Mouse (Mus musculus) lung, postnatal 0 days (tissue): ENCODE results near the gene Rasa2. TPM values are rescaled to one million over a fixed set of nuclear protein-coding genes. Genes with fewer than 3 reads are reported as not detected.

Source experiments
- ATAC-seq: fragments of 200-750 bp; cut with Nextera tagmentation; 2 replicates; pipeline ENCODE4 v1.8.0; 2017; ENCODE audit warnings: moderate library complexity
- DNase-seq: peaks from one replicate; pipeline ENCODE4 v3.0.0-alpha.2; 2016; ENCODE audit warnings: low spot score
- H3K27ac ChIP-seq: fragments of 300-500 bp; sonication (generic); 2 replicates; pipeline ENCODE4 v1.5.1; 2014; ENCODE audit warnings: antibody characterized with exemption, mild to moderate bottlenecking, low read length, mixed read lengths
- H3K27me3 ChIP-seq: fragments of 300-500 bp; sonication (generic); replicated peaks from 2 replicates; pipeline ENCODE4 v1.6.1; 2014; ENCODE audit warnings: low read length, mixed read lengths; ENCODE audit not compliant: insufficient read depth
- H3K36me3 ChIP-seq: fragments of 300-500 bp; sonication (generic); 2 replicates; pipeline ENCODE4 v1.6.1; 2014; ENCODE audit warnings: low read length, mixed read lengths; ENCODE audit not compliant: insufficient read depth
- H3K4me1 ChIP-seq: fragments of 300-500 bp; sonication (generic); 2 replicates; pipeline ENCODE4 v1.6.1; 2014; ENCODE audit warnings: antibody characterized with exemption, low read depth, low read length, mixed read lengths; ENCODE audit not compliant: insufficient read depth
- H3K4me2 ChIP-seq: fragments of 300-500 bp; sonication (generic); replicated peaks from 2 replicates; pipeline ENCODE4 v1.6.1; 2014; ENCODE audit warnings: low read depth, mild to moderate bottlenecking, low read length, moderate library complexity, mixed read lengths
- H3K4me3 ChIP-seq: fragments of 300-500 bp; sonication (generic); 2 replicates; pipeline ENCODE4 v1.5.1; 2014; ENCODE audit warnings: low read depth, low read length
- H3K9ac ChIP-seq: fragments of 300-500 bp; sonication (generic); replicated peaks from 2 replicates; pipeline ENCODE4 v1.6.1; 2014; ENCODE audit warnings: low read depth, mild to moderate bottlenecking
- H3K9me3 ChIP-seq: fragments of 300-500 bp; sonication (generic); 2 replicates; pipeline ENCODE4 v1.6.1; 2016; ENCODE audit warnings: low read length, mixed read lengths
- CTCF ChIP-seq: IDR thresholded peaks from 2 replicates; pipeline ENCODE4 v1.5.1; 2016; ENCODE audit warnings: antibody characterized with exemption, mild to moderate bottlenecking
- EP300 ChIP-seq: IDR thresholded peaks from 2 replicates; pipeline ENCODE4 v1.6.1; 2016; ENCODE audit warnings: antibody characterized with exemption, mild to moderate bottlenecking, control low read depth
- WGBS: fragments of 180-500 bp; shearing (Covaris S2); extraction: QIAGEN DNeasy Blood & Tissue Kit; methylation state at CpG from one replicate; pipeline ENCODE4 v1.1.7; 2014; 5-methylcytosine and 5-hydroxymethylcytosine counted together
- polyA plus RNA-seq: library from polyadenylated mRNA; unstranded; fragments of >200 nt; fragmentation: Nextera tagmentation; extraction: Ambion mirVana; gene quantifications from 2 replicates; pipeline ENCODE4 v1.2.1, GENCODE M21; 2015

Rasa2 gene
- polyA plus RNA-seq, 1 experiment from 2014 or later, result 12.3 TPM

DNA sequence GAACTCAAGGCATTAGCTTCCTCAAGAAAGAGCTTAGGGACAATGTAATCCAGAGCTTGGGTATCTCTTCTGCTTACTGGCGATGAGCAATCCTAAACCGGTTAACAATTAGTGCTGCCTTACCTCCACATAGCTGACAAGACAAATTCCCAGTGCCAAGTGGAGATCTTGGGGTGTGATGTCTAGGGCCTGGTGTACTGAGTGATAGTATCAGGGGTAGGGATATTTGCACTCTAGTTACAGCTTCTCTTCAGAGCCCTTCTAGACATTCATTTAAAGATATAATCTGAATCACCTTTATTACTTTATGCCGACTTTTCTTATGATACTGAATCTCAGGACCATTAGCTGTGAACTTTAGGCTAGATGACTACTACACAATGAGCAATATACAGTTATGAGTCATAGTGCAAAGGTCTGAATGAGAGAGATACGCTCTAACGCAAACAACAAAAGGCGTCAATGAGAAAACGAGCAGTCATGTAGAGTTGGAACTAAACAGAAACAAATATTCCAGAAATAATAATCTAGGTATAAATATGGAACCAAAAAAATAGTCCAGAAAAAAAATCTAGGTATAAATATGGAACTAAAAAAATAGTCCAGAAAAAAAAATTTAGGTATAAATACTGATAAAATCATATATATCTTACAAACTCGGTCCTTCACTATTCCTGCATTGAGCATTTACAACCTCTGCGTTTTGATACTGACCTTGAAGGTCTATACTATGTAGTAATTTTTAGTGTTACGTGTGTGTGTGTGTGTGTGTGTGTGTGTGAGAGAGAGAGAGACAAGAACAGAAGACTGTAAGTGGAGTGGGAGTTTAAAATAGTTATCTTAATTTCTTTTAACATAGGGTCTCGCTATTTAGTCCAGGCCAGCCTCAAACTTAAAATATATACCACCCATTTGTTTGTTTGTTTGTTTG lies 38.5 kb downstream of the Rasa2 start:
- H3K27ac ChIP-seq, result no peak overlapping the region

DNA sequence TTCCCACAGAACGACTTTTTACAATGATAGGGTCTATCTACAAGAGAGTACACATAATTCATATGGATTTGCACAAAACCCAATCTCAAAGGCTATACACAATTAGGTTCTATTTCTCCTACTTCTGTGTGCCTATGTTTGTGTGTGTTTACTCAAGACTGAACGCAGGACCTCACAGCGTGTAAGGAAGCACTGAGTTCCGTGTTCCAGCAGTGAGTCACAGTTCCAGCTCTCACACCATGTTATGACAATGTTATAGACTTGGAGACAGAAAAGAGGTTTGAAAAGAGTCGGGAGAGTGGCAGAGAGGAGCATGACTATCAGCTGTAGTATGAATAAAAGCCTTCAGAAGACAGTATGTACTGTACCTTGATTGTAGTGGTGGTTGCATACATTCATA lies 42.1 kb downstream of the Rasa2 start:
- TF ChIP-seq EP300, result no peak
- TF ChIP-seq CTCF, result no peak
- Histone ChIP-seq H3K27me3 (no peaks in the 10 kb centered on the region), H3K9ac (no peak overlapping the region), H3K9me3 (no peaks in the 10 kb centered on the region), H3K4me2 (no peak overlapping the region), H3K36me3 (peaks cover 6% of the 10 kb centered on the region; the same call in 1 of the 2 replicates), H3K4me3 (no peak overlapping the region), H3K4me1 (no peaks in the 10 kb centered on the region), H3K27ac (no peak overlapping the region)
- DNase-seq, result no peak
- no peak for ATAC-seq
- 81% methylated on average over 5 of the region's 5 CpGs for WGBS

More for the DNA sequence above, 38.5 kb downstream of the Rasa2 start:
- TF ChIP-seq EP300 (no peak), CTCF (no peak)
- Histone ChIP-seq H3K4me2 (no peak overlapping the region), H3K9ac (no peak overlapping the region), H3K27me3 (no peaks in the 10 kb centered on the region), H3K4me1 (no peaks in the 10 kb centered on the region), H3K36me3 (peaks cover 6% of the 10 kb centered on the region; the same call in 1 of the 2 replicates), H3K9me3 (no peaks in the 10 kb centered on the region), H3K4me3 (no peak overlapping the region)
- DNase-seq (no peak), ATAC-seq (no peak)
- WGBS, result 94% methylated on average over 11 of the region's 11 CpGs

DNA sequence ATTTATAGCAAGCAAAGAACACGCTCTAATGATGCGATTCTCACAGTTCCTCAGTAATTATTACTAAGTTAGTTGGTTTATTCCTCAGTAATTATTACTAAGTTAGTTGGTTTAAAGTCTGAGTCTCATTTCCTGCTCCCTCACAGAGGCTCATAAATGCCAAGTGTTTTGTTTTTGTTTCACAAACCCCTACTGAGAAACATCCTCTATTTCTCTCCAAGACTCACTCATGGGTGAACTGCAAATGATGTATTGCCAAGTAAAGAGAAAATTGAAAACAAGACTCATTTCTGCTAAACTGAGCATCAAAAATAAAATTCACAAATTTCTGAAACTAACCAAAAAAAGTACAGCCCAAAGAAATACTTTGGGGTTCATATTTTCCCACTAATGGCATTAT lies 47.9 kb downstream of the Rasa2 start:
- no peak for TF ChIP-seq CTCF
- TF ChIP-seq EP300, result no peak
- no peak overlapping the region for H3K27ac ChIP-seq

GRCm38 (mm10) chr9:96583076-96583475 lies 48.3 kb downstream of the Rasa2 start:
- H3K36me3 ChIP-seq, result peaks cover 3% of the 10 kb centered on the region
- no peaks in the 10 kb centered on the region for H3K27me3 ChIP-seq
- no peak overlapping the region for H3K4me3 ChIP-seq
- no peak overlapping the region for H3K27ac ChIP-seq
- no peaks in the 10 kb centered on the region for H3K4me1 ChIP-seq
- WGBS, result 79% methylated on average over 2 of the region's 2 CpGs
- H3K4me2 ChIP-seq, result no peak overlapping the region
- TF ChIP-seq EP300 (no peak), CTCF (no peak)
- no peak for ATAC-seq
- no peaks in the 10 kb centered on the region for H3K9me3 ChIP-seq
- no peak for DNase-seq
- H3K9ac ChIP-seq, result no peak overlapping the region

More for the DNA sequence above, 47.9 kb downstream of the Rasa2 start:
- no peak for ATAC-seq
- H3K9ac ChIP-seq, result no peak overlapping the region
- no peak overlapping the region for H3K4me2 ChIP-seq
- no peaks in the 10 kb centered on the region for H3K27me3 ChIP-seq
- no peaks in the 10 kb centered on the region for H3K4me1 ChIP-seq
- WGBS, result 95% methylated on average over 2 of the region's 2 CpGs
- no peak overlapping the region for H3K4me3 ChIP-seq
- no peaks in the 10 kb centered on the region for H3K9me3 ChIP-seq
- H3K36me3 ChIP-seq, result peaks cover 3% of the 10 kb centered on the region
- no peak for DNase-seq

DNA sequence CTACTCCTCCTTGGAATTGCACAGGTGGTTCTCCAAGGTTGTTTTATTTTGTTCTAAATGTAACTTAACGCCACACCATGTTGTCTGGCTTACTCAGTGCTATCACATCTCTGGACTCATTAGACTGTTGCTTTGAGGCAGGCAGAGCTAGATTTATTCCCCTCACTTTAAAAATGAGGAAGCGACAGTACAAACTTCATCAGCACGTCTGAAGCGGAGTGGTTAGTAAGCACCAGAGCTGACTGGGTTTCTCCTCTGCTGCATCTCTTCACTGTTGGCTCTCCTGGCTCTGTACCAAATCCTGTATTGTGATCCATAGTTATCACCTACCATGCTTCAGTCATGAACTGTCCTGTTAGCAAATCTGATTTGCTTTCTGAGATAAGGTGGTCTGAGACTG lies 53.2 kb downstream of the Rasa2 start:
- no peak for DNase-seq
- H3K36me3 ChIP-seq, result peaks cover 3% of the 10 kb centered on the region
- no peaks in the 10 kb centered on the region for H3K9me3 ChIP-seq
- no peak overlapping the region for H3K9ac ChIP-seq
- no peak overlapping the region for H3K27ac ChIP-seq
- WGBS, result 65% methylated on average over 4 of the region's 4 CpGs
- TF ChIP-seq EP300, result no peak
- no peak for TF ChIP-seq CTCF
- no peaks in the 10 kb centered on the region for H3K4me1 ChIP-seq
- H3K4me2 ChIP-seq, result no peak overlapping the region
- no peaks in the 10 kb centered on the region for H3K27me3 ChIP-seq
- no peak overlapping the region for H3K4me3 ChIP-seq
- no peak for ATAC-seq

DNA sequence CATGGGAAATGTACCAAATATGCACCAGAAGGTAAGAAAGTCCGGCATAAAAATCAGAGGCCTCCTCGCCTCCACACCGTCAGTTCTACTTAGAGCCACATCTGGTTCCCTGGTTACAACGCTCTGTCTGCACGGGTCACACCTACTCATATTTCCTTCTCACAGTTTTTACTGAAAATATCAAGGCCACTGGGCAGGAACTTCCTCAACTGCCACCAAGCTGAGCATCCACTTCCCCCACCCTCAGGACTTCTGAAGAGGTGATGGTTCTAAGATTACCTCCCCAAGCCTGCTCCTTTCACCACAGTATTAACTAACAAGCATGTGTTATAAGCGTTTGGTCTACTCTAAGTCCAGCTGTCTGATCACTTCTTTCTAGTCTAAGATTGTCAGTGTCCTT lies 53.7 kb downstream of the Rasa2 start:
- DNase-seq, result no peak
- TF ChIP-seq EP300 (no peak), CTCF (no peak)
- 65% methylated on average over 6 of the region's 6 CpGs for WGBS
- peaks cover 3% of the 10 kb centered on the region for H3K36me3 ChIP-seq
- ATAC-seq, result no peak
- no peak overlapping the region for H3K27ac ChIP-seq
- no peaks in the 10 kb centered on the region for H3K4me1 ChIP-seq
- no peaks in the 10 kb centered on the region for H3K9me3 ChIP-seq
- H3K27me3 ChIP-seq, result no peaks in the 10 kb centered on the region
- H3K4me3 ChIP-seq, result no peak overlapping the region
- no peak overlapping the region for H3K4me2 ChIP-seq
- H3K9ac ChIP-seq, result no peak overlapping the region
